Mouse (Mus musculus) embryonic facial prominence, embryonic 12.5 days (tissue): ENCODE measurements around the gene Pnpt1. TPM values are rescaled to one million over a fixed set of nuclear protein-coding genes. Genes with fewer than 3 reads are reported as not detected.

ENCODE experiments used
- ATAC-seq: fragments of 200-750 bp; cut with Nextera tagmentation; 2 replicates; pipeline ENCODE4 v1.8.0; 2017; ENCODE audit not compliant: insufficient number of reproducible peaks, insufficient read depth, low FRiP score, low TSS enrichment
- H3K27ac ChIP-seq: fragments of 300-500 bp; sonication (generic); 2 replicates; pipeline ENCODE4 v1.5.1; 2016; ENCODE audit warnings: mild to moderate bottlenecking
- H3K27me3 ChIP-seq: fragments of 300-500 bp; sonication (generic); 2 replicates; pipeline ENCODE4 v1.6.1; 2016; ENCODE audit warnings: mild to moderate bottlenecking, moderate library complexity
- H3K36me3 ChIP-seq: fragments of 300-500 bp; sonication (generic); 2 replicates; pipeline ENCODE4 v1.6.1; 2016; ENCODE audit warnings: mild to moderate bottlenecking
- H3K4me1 ChIP-seq: fragments of 300-500 bp; sonication (generic); 2 replicates; pipeline ENCODE4 v1.6.1; 2016
- H3K4me2 ChIP-seq: fragments of 300-500 bp; sonication (generic); replicated peaks from 2 replicates; pipeline ENCODE4 v1.6.1; 2016; ENCODE audit warnings: mild to moderate bottlenecking, moderate library complexity
- H3K4me3 ChIP-seq: fragments of 300-500 bp; sonication (generic); 2 replicates; pipeline ENCODE4 v1.5.1; 2016; ENCODE audit warnings: mild to moderate bottlenecking
- H3K9ac ChIP-seq: fragments of 300-500 bp; sonication (generic); 2 replicates; pipeline ENCODE4 v1.6.1; 2016; ENCODE audit warnings: mild to moderate bottlenecking, moderate library complexity
- H3K9me3 ChIP-seq: fragments of 300-500 bp; sonication (generic); 2 replicates; pipeline ENCODE4 v1.6.1; 2016; ENCODE audit warnings: mild to moderate bottlenecking, moderate library complexity
- WGBS: fragments of 180-500 bp; shearing (Covaris S2); methylation state at CpG from one replicate; pipeline ENCODE4 v1.1.7; 2016; 5-methylcytosine and 5-hydroxymethylcytosine counted together
- polyA plus RNA-seq: library from polyadenylated mRNA; unstranded; fragments of >200 nt; fragmentation: Nextera tagmentation; extraction: Ambion mirVana; gene quantifications from 2 replicates; pipeline ENCODE4 v1.2.1, GENCODE M21; 2016

The Pnpt1 gene
- 42.8 and 44.3 TPM in 2 replicates for polyA plus RNA-seq

GRCm38 (mm10) chr11:29130385-29131355 is at the start of gene Pnpt1:
Pnpt1 (plus strand) TSS chr11:29130744.
- no peaks in the 10 kb centered on the region; the same call in 1 of the 2 replicates for H3K4me1 ChIP-seq
- peak within 1 kb of the TSS; percentile 69 for H3K9ac ChIP-seq
- WGBS = 5% methylated on average over 50 of the region's 50 CpGs
- no peaks in the 10 kb centered on the region for H3K9me3 ChIP-seq
- peak; percentile 100 for ATAC-seq
- H3K27ac ChIP-seq = peak within 1 kb of the TSS; percentile 24; the same call in 1 of the 2 replicates
- H3K36me3 ChIP-seq = peaks cover 4% of the 10 kb centered on the region
- H3K4me2 ChIP-seq = peak within 1 kb of the TSS; percentile 65
- H3K27me3 ChIP-seq = no peaks in the 10 kb centered on the region
- H3K4me3 ChIP-seq = peak within 1 kb of the TSS; percentile 57

- Histone ChIP-seq H3K9ac (no peak overlapping the region), H3K4me2 (no peak overlapping the region), H3K27ac (no peak overlapping the region), H3K9me3 (no peaks in the 10 kb centered on the region), H3K27me3 (no peaks in the 10 kb centered on the region), H3K36me3 (no peaks in the 10 kb centered on the region), H3K4me3 (no peak overlapping the region), H3K4me1 (no peaks in the 10 kb centered on the region)
- WGBS = 79% methylated on average over 2 of the region's 2 CpGs
- no peak for ATAC-seq
Measured at GRCm38 (mm10) chr11:29092403-29092802, 38.1 kb upstream of the Pnpt1 start.

GRCm38 (mm10) chr11:29098926-29099325 is 31.6 kb upstream of the Pnpt1 start:
- Histone ChIP-seq H3K9ac (no peak overlapping the region), H3K4me2 (no peak overlapping the region), H3K9me3 (no peaks in the 10 kb centered on the region), H3K4me1 (no peaks in the 10 kb centered on the region), H3K36me3 (no peaks in the 10 kb centered on the region), H3K4me3 (no peak overlapping the region), H3K27ac (no peak overlapping the region), H3K27me3 (no peaks in the 10 kb centered on the region)
- ATAC-seq = no peak
- 44% methylated on average over 2 of the region's 2 CpGs for WGBS

GRCm38 (mm10) chr11:29129862-29130384 is 621 bp upstream of the Pnpt1 start:
- peak overlapping the region; percentile 46 for H3K4me2 ChIP-seq
- H3K36me3 ChIP-seq = peaks cover 4% of the 10 kb centered on the region
- H3K4me1 ChIP-seq = no peaks in the 10 kb centered on the region; the same call in 1 of the 2 replicates
- peak; percentile 37; the same call in 1 of the 2 replicates for ATAC-seq
- H3K27ac ChIP-seq = peak overlapping the region; percentile 24; the same call in 1 of the 2 replicates
- peak overlapping the region; percentile 46 for H3K9ac ChIP-seq
- WGBS = 60% methylated on average over 11 of the region's 11 CpGs
- peak overlapping the region; percentile 57 for H3K4me3 ChIP-seq
- H3K9me3 ChIP-seq = no peaks in the 10 kb centered on the region
- H3K27me3 ChIP-seq = no peaks in the 10 kb centered on the region

- WGBS = 63% methylated on average over 1 of the region's 1 CpGs
- no peak for ATAC-seq
- H3K27me3 ChIP-seq = no peaks in the 10 kb centered on the region
- no peaks in the 10 kb centered on the region for H3K9me3 ChIP-seq
- H3K36me3 ChIP-seq = peaks cover 24% of the 10 kb centered on the region
- no peak overlapping the region for H3K27ac ChIP-seq
- H3K4me3 ChIP-seq = no peak overlapping the region
- H3K4me2 ChIP-seq = no peak overlapping the region
- no peaks in the 10 kb centered on the region for H3K4me1 ChIP-seq
- no peak overlapping the region for H3K9ac ChIP-seq
Measured at GRCm38 (mm10) chr11:29140671-29141070, 10.1 kb downstream of the Pnpt1 start.

GRCm38 (mm10) chr11:29148901-29149300 is 18.4 kb downstream of the Pnpt1 start:
- H3K4me1 ChIP-seq = no peaks in the 10 kb centered on the region
- no peak overlapping the region for H3K4me2 ChIP-seq
- H3K36me3 ChIP-seq = peaks cover 38% of the 10 kb centered on the region
- no peak overlapping the region for H3K4me3 ChIP-seq
- H3K27me3 ChIP-seq = no peaks in the 10 kb centered on the region
- H3K9me3 ChIP-seq = no peaks in the 10 kb centered on the region
- WGBS = 89% methylated on average over 2 of the region's 2 CpGs
- H3K27ac ChIP-seq = no peak overlapping the region
- ATAC-seq = no peak
- no peak overlapping the region for H3K9ac ChIP-seq

- H3K4me2 ChIP-seq = no peak overlapping the region
- no peaks in the 10 kb centered on the region for H3K4me1 ChIP-seq
- H3K4me3 ChIP-seq = no peak overlapping the region
- H3K36me3 ChIP-seq = peaks cover 14% of the 10 kb centered on the region
- no peaks in the 10 kb centered on the region for H3K27me3 ChIP-seq
- H3K9ac ChIP-seq = no peak overlapping the region
- H3K27ac ChIP-seq = no peak overlapping the region
- 88% methylated on average over 4 of the region's 4 CpGs for WGBS
- ATAC-seq = no peak
- no peaks in the 10 kb centered on the region for H3K9me3 ChIP-seq
Measured at GRCm38 (mm10) chr11:29163569-29163968, 33.0 kb downstream of the Pnpt1 start.

GRCm38 (mm10) chr11:29171959-29172391 is 41.4 kb downstream of the Pnpt1 start:
- H3K4me3 ChIP-seq = peak overlapping the region; percentile 92
- 0 out of 2 replicates have a peak, but pooled peaks cover 7% of the 10 kb centered on the region for H3K4me1 ChIP-seq
- under 1% methylated on average over 34 of the region's 34 CpGs for WGBS
- no peaks in the 10 kb centered on the region for H3K36me3 ChIP-seq
- peak overlapping the region; percentile 90 for H3K4me2 ChIP-seq
- no peaks in the 10 kb centered on the region for H3K27me3 ChIP-seq
- peak; percentile 12; the same call in 1 of the 2 replicates for ATAC-seq
- no peaks in the 10 kb centered on the region for H3K9me3 ChIP-seq
- H3K9ac ChIP-seq = peak overlapping the region; percentile 54
- H3K27ac ChIP-seq = peak overlapping the region; percentile 97

GRCm38 (mm10) chr11:29172563-29173124 is 42.1 kb downstream of the Pnpt1 start, which contains the start of gene Ppp4r3b:
Ppp4r3b (plus strand) TSS chr11:29172890.
- Histone ChIP-seq H3K36me3 (no peaks in the 10 kb centered on the region), H3K9me3 (no peaks in the 10 kb centered on the region), H3K4me3 (peak within 1 kb of the TSS; percentile 92), H3K27me3 (no peaks in the 10 kb centered on the region), H3K4me1 (0 out of 2 replicates have a peak, but pooled peaks cover 7% of the 10 kb centered on the region), H3K27ac (peak within 1 kb of the TSS; percentile 97), H3K4me2 (peak within 1 kb of the TSS; percentile 90), H3K9ac (peak within 1 kb of the TSS; percentile 96)
- under 1% methylated on average over 50 of the region's 50 CpGs for WGBS
- peak; percentile 98 for ATAC-seq

GRCm38 (mm10) chr11:29173125-29173631 is 42.6 kb downstream of the Pnpt1 start:
- Histone ChIP-seq H3K27ac (peak overlapping the region; percentile 97), H3K9me3 (no peaks in the 10 kb centered on the region), H3K4me2 (peak overlapping the region; percentile 74), H3K9ac (peak overlapping the region; percentile 96), H3K4me3 (peak overlapping the region; percentile 92), H3K36me3 (no peaks in the 10 kb centered on the region), H3K27me3 (no peaks in the 10 kb centered on the region), H3K4me1 (0 out of 2 replicates have a peak, but pooled peaks cover 7% of the 10 kb centered on the region)
- under 1% methylated on average over 38 of the region's 38 CpGs for WGBS
- ATAC-seq = peak; percentile 58
